Mouse (Mus musculus) c-Kit-positive CD71-positive TER-119-positive erythroid progenitor cells, embryonic 14.5 days (primary cell): Measurements from ENCODE around the gene Arhgef10l.
"Not testable (repeated sequence)": the region's sequence is repeated elsewhere in the genome, so short reads cannot be mapped to it uniquely, and the experiment has no call there.

Source experiments
- DNase-seq: peaks from one replicate; pipeline ENCODE4 v3.0.0-alpha.2; 2013; ENCODE audit warnings: low spot score

Gene Arhgef10l

DNA sequence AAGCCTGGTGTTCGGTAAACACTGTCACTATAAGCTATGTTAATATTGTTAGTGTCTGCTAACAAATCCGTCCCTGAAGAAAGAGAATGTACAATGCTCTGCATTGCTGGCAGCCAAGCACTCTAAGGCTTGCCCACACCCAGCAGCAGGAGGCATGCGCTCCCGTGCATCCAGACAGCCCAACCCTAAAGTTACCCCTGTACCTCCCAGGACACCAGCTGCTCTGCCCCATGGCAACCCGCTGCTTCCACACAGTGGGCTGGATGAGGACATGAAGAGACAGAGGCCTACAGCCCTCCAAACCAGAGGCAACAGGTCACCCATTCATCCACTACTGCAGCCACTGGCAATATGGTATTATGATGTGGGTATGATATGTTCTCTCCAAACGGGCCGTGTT is 60.0 kb downstream of the Arhgef10l start:
- DNase-seq: no peak

DNA sequence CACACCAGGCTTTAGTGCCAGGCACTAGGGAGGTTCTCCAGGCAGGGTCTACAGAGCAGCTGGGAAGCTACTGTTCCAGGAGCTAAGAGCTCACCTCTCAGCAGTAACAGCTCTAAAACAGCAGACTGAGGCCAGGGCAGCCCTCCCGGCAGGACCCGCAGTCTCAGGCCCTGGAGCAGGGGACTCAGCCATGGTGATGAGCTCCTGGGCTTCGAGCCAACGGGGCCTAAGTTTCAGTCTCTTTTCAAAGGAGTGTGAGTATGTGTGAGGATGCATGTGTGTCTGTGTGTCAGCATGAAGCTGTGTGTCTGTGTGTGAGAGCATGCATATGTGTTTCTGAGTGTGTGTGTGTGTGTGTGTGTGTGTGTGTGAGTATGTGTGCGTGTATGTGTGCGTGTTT is 60.6 kb downstream of the Arhgef10l start:
- DNase-seq: no peak

DNA sequence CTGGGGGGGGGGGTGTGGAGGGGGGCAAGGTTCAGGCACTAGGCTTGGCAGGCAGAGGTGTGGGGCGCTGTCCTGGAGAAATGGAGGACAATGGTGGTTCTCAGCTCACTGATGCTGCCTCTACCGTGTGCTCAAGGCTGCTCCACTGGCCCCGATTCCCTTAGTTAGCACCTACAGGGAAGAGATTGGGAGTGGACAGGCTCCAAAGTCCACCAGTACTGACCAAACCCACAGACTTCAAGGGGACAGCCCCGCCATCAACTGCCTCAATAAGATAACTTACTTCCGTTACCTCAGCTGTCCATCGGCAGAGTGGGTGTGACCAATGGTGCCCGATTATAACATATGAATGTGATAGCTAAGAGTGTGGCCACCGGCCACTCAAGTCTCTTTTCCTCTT is 61.3 kb downstream of the Arhgef10l start:
- no peak for DNase-seq

DNA sequence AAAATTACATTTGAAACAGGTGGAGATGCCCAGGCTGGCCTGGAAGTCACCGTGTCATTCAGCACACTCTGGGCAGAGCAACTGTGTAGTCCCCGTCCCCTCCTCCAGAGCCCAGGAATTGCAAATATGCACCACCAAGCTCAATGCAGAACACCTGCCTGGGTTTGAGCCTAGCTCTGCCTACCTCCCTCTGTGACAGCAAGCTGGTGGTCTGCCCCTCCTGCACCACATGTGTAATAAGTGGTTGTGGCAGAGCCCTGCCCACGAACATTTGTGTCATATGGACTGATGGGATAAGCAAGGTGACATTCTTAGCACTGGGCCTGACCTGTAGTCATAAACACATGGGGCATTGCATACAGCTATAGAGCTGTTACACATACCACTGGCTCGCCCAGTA is 63.8 kb downstream of the Arhgef10l start:
- DNase-seq: no peak

DNA sequence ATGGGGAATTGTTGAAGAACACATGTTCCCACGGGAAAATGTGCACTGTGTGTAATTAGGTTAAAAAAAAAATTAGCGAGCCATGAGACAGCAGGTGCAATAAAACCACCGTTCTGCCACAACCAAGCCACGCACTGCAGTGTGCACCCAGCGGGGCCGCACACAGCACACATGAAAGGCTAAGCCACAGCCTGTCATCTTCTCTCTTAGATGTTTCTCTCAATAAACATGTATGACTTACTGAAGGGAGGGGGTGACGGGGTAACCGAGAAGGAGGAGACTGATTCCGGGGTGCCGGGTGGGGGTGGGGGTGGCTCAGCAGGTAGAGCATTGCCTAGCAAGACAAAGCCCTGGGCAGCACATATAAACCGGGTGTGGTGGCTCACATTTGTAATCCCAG is 64.7 kb downstream of the Arhgef10l start:
- no peak for DNase-seq

DNA sequence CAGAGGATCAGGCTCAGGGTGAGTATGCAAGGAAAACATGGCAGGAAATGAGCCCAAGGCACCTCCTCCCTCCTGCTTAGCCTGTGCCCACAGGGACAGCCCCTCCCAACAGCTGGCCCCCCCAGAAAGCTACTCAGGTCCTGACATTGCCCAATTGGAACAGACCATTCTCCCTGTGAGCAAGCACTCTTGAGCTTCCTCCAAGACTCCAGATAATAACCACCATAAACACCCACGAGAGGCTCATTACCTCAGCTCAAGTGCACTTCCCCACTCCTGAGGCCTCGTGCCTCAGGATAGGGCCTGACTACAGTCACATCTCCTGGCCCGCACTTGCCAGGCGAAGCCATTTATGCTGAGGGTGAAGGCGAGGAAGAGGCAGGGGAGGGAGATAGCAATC is 67.0 kb downstream of the Arhgef10l start:
- no peak for DNase-seq

DNA sequence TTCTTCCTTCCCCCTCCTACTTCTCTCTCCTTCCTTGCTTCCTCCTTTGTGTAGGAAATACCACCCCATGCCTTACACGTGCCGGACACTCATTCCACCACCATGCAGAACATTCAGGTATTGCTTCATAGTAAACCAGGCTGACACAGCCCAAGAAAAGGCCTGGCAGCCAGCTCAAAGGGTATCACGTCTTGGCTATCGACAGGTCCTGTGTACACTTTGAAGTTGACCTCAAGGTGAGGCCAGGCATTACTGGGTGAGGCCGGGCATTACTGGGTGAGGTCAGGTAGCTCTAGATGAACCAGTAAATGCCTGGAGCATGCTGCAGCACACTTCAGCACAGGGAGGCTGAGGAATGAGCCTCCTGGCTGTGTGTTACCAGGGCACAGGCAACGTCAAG is 67.9 kb downstream of the Arhgef10l start:
- no peak for DNase-seq

DNA sequence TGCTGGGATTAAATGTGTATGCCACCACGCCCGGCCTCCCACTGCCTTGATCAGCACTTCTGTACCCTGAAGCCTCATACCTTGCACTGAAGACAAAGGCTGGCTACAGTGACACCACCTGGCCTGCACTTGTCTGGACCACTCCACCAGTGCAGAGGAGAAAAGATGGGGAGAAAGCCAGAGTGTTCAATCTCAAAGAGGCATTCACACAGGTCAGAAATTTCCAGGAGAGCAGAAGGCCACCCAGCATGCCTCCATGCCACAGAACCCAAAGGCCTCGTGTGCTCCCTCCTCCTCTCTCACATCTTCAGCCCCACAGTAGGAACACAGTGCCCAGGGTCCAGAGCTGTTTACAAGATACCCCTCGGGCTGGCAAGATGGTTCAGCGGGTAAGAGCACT is 68.4 kb downstream of the Arhgef10l start:
- no peak for DNase-seq

DNA sequence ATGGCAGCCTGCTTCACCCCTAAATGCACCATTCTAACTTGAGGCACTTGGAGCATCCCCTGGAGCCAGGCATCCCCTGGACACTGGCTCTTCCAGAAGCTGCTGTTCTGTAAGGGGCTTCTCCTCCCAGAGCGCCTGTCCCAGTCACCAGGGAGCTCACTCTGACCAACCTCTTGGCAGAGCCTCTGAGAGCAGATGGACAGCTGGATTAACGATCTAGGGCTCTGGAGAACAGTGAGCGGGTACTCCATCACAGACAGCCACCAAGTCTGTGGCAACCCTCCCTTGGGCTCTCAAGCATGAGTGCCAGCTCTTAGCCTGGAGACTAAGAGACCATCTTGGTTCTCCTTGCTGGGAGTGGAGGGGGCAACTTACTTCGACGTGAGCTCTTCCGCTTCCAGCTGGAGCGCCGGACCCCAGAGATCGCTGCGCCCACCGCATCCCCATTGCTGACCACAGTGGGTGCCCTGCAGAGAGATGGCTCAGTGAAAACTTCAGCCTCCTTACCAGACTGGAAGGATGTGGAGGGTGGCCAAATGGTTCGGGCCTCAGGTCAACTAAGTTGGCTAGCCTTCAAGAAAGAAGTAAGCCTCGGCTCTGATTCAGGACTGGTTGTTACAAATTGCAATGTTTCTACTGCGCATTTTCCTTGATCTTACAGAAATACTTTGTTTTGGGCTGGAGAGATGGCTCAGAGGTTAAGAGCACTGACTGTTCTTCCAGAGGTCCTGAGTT is 71.9 kb downstream of the Arhgef10l start:
- DNase-seq: no peak

DNA sequence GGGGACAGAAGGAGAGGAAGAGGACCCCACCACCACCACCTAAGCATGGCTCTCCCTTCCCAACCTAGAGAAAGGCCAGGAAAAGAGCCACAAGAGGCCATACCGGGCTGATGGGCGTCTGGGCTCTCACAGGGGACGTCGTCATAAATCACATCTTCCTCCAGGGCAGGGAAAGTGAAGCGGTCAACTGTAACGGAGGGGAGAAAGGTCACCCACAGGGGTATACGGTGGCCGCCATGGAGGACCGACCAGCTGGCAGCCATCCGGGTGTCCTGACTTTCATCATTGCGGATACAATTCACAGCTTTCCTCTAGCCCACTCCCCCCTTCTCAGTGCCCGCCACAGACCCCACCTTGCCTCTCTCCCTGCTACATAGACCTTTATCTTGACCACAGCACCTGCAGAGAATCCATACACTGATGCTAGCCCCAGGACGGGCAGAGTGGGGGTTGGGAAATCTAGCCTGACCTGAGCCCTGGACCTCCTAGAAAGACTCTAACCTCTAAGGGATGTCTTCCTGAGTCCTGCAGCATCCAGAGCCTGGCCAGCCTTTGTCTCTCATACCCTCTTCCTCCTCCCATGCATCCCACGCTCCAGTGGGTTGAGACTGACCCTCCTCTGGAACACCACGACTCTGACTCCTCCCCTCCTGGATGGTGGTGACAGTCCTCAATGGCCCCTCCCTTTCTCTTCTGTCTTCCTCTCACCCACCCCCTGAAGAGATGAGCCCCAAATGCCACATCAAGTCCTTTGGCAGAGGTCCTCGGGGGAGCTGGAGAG is 72.6 kb downstream of the Arhgef10l start:
- no peak for DNase-seq

DNA sequence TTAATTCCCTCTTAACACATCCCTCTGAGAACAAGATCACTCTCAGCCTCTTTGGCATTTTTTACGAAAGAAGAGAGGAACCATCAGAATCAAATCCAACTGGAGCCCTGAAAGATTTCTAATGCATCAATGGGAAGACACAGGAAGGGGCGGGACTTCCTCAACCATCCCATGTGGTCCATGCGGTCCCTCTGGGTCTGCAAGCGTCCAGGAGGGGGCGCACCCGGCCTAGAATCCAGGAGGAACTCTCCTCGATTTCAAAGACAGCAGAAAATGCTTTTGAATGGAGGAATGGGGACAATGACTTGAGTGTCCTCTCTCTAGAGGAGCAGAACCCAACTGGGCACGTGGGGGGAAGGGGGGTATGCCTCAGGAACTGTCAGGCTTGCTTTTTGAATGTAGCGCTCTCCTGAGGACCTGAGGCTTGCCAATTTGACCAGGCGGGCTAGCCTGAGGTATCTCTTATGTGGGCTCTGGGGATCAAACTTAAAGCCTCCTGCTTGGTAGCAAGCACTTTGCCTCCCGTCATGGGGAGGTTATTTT is 73.5 kb downstream of the Arhgef10l start:
- DNase-seq: peak; percentile 65

DNA sequence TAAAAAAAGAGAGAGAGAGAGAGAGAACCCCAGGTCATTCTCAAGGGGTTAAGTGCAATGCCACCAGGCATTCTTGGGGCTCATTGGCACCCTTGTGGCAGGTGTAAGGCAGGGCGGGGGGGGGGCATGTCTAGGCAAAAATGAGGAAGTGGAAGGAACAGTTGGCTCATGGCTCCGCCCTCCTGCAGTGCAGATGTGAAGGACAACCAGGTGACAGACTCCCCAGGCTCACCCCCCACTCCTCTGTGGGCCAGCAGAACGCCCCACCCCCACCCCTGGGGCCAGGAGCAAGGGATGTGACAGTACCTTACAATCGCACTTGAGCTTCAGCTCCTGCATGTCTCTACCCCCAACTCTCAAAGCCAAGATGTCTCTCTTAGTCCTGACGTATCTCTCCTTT is 79.3 kb downstream of the Arhgef10l start:
- DNase-seq: no peak

DNA sequence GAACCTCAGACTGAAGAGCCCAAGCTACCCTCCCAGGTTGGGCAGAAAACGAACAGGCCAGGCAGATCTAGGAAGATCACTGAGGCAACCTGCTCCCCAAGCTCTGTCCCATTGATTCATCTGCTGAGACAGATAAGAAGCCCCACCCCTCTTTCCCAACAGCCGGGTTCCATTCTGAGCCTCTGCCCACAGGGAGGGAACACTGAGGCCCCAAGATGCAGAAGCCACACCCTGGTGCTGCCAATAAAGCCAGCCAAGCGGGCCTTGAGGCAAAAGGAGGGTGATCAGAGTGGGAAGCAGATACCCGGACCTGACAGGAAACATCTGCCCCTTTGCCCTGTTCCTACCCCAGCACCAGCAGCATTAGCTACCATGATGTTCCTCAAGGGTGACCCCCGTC is 81.6 kb downstream of the Arhgef10l start:
- peak; percentile 81 for DNase-seq

DNA sequence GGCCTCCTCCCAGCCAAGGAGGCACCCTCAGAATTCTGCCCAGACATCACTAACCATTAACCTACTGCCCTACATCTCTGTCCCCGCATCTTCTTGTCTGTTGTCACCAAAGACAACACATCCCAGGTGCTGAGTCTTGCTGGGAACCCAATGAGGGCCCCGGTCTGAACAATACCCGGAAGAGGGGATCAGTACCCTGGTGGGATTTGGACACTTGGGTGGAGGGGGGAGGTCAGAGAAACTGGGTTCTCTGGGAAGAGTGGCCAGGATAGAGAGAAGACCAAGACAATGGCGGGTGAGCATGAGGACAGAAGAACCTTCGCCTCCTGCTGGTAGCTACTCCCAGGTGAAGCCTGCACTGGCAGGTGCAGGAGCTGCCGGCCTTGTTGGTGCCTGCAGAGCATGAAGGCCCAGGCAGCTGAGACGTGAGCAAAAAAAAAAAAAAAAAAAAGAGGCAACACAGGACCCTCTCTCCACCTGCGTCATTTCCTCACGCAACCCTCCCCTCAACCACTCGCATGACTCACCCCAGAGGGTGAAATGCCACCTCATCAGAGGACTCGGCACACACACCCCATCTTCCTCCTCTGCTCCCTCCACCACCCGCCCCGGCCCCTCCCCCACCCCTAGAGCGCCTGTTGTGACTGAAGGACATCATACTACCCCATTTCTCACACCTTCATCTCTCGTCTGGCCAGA is 83.3 kb downstream of the Arhgef10l start:
- DNase-seq: no peak

DNA sequence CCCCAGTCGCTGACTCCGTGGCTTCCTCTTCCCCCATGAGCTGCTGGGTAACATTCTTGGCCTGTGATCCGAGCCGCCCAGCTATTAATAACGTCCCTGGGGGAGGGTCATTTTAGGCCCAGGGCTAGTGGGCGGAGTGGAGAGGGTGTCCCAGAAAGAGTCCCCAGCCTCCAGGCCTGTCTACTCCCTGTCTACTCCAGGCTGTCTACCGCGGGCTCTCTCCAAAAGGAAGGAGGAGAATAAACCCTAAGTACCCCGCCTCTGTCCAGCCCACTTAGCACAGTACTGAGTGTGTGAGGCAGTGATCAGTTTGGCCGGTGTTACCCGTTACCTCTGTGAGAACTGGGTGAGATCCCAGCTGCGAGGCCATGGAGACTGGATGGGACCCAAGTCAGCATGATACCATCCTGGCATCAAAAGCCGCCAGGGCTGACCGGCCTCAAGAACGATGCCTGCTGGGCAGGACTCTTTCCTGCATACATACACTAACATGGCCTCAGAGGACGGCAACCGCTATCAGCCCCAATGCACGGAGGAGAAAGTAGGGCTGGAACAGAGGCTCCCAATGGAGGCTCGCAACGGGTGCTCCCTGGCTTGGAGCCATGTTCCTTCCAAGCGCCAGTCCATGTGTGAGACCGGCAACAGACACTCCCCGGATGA is 84.0 kb downstream of the Arhgef10l start:
- no peak for DNase-seq

DNA sequence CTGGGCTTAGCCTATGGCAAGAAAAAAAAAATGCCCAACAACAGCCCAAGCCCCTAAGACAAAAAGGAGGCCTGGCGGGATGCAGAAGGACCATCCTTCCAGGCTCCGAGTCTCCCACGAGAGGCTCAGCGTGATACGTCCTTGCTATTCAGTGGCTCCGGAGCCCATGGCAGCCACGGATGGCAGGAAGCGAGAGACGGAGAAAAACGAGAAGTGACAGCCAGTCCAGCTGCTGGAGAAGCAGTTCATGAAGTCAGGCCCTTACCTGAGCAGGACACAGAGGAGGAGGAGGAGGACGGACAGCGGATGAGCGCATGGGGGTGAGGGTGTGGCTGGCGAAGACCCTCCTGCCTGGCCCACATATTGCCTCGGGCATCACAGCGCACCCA is 84.5 kb downstream of the Arhgef10l start:
- no peak for DNase-seq

DNA sequence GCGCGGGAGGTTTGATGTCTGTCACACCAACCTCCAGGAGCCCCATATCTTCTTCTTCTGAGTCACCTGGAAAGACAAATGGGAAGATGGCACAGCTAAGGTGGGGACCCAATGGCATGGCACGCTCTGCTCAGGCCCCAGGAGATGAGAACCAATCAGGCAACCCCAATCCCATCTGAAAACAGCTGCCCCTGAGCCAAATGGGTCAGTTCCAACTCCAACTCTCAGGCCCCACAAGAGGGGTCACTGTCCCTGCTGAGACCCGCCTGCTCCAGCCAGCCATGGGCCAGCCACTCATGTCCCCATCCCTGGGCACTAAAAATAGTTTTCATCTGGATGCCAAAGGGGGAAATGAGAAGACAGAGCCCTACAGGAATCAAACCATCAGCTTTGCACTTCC is 84.9 kb downstream of the Arhgef10l start:
- DNase-seq: no peak

DNA sequence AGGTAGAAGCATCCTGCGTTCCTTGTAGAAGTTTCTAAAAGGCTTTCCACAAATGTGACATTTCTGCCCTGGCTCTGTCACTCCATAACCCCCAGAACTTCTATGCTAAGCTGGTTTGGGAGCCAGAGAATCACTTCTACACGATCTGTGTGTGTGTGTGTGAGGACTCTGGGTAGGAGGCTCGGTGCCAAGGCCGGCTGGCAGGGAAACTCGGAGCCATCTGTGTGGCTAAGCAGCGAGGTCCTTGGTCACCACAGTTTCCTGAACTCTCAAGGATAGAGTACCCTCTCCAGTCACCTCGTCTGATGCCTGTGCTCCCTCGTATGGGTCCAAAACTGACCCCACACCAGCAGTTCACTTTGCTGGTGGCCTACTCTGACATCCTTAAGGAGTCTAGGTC is 86.2 kb downstream of the Arhgef10l start:
- DNase-seq: no peak

DNA sequence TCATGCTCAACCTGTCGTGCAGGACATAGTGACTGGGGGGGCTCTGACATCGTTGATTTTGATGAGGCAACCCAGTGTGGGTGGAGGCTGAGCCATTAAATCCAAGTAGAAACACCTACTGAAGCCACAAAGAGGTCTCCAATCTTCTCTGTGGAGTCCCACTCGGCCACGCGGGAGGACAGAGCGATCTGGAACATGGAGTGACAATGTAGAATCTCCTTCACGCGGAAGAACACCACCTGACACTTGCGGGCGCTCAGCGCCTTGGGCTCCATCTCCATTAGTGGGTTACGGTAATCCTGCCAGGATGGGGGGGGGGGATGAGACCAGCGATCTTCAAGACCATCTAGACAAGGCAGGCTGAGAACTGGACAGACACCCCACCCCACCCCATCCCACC is 86.7 kb downstream of the Arhgef10l start:
- DNase-seq: no peak

DNA sequence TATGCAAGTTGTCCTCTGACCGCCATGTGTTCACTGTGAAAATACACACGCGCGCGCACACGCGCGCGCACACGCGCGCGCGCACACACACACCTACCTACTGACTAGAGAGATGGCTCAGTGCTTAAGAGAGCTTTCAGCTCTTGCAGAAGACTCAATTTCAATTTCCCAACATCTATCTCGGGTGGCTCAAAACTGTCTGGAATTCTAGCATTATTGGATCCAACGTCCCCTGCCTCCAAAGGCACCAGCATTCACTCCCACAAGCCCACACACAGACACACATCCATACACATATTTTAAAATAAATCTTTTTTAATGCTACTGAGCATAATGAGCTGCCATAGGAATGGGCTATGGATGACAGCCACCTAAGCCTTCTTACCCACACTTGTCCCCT is 89.2 kb downstream of the Arhgef10l start:
- no peak for DNase-seq

DNA sequence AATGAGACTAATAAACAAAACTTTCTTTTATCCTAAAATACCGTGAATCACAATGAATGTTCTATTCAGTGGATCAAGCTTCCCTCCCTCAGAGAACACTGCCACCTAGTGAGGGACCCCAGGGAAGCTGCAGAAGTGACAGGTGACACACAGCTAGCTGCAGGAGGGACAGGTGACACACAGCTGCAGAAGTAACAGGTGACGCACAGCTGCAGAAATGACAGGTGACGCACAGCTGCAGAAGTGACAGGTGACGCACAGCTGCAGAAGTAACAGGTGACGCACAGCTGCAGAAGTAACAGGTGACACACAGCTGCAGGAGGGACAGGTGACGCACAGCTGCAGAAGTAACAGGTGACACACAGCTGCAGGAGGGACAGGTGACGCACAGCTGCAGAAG is 90.9 kb downstream of the Arhgef10l start:
- not testable (repeated sequence) for DNase-seq

DNA sequence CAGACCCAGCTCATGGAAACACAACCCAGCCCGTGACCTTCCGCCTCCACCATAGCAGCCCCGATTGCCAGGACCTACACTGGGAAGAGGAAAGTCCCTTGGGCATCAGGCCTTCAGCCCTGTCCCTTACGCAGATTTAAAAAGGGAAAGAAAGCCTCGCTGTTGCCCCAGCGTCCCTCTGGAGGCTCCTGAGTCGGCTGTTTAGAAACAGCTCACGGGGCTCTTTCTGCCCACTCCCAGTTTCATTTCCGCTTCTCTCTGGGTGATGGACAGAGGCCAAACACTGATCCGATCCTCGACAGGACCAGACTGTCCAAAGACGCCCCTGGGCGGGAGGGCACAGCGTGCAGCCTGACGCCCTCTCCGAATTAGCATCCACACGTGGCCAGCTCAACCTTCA is 93.4 kb downstream of the Arhgef10l start:
- DNase-seq: no peak
